Mouse (Mus musculus): ENCODE results near the gene Sned1.

The Sned1 gene

GRCm38 (mm10) chr1:93223972-93224371 is 11.7 kb upstream of the Sned1 start:
- POLR2A ChIA-PET = interaction anchor here in 3 of 4 experiments (0.5 to 1.2 kb wide), 7 partner anchors 9 to 569 kb away, joined by 3 to 5 read pairs (median 3); no protein-coding TSS in a partner anchor
- CTCF ChIA-PET = interaction anchor here (0.5 to 1.2 kb wide), 16 partner anchors 9 to 547 kb away, joined by 3 to 9 read pairs (median 3); partner anchors contain the start of genes Sned1 (in 2 of the 4) and Crocc2 (in 1 of the 4)

- ChIA-PET CTCF (no interaction called here), POLR2A (no interaction called here)
These were observed 10.4 kb upstream of the Sned1 start for GRCm38 (mm10) chr1:93225226-93225625.

GRCm38 (mm10) chr1:93225731-93226520 is 9.7 kb upstream of the Sned1 start:
- CTCF ChIA-PET = no interaction called here
- POLR2A ChIA-PET = interaction anchor here in 2 of 4 experiments (0.6 to 2.5 kb wide), 5 partner anchors 8 to 111 kb away, joined by 3 to 23 read pairs (median 3); partner anchors contain the start of gene Sned1 (in 1 of the 2)

GRCm38 (mm10) chr1:93227303-93227975 is 8.2 kb upstream of the Sned1 start:
- ChIA-PET CTCF (interaction anchor here in 2 of 4 experiments (0.5 to 1.6 kb wide), 4 partner anchors 9 to 519 kb away, joined by 3 to 7 read pairs (median 5); no protein-coding TSS in a partner anchor), POLR2A (interaction anchor here (0.6 to 2.5 kb wide), 17 partner anchors 9 to 1872 kb away, joined by 3 to 23 read pairs (median 4); partner anchors contain the start of genes Sned1 (in 2 of the 4), Farp2 (in 1 of the 4), Pask (in 1 of the 4) and Ppp1r7 (in 1 of the 4))

- ChIA-PET POLR2A (interaction anchor here (0.6 to 2.5 kb wide), 16 partner anchors 8 to 1873 kb away, joined by 3 to 23 read pairs (median 4); partner anchors contain the start of genes Sned1 (in 2 of the 4), Farp2 (in 1 of the 4), Pask (in 1 of the 4) and Ppp1r7 (in 1 of the 4)), CTCF (interaction anchor here in 1 of 4 experiments (0.5 to 1.6 kb wide), 4 partner anchors 9 to 292 kb away, joined by 4 to 7 read pairs (median 6); no protein-coding TSS in a partner anchor)
These were observed 7.7 kb upstream of the Sned1 start for GRCm38 (mm10) chr1:93227976-93228365.

GRCm38 (mm10) chr1:93229221-93229620 is 6.4 kb upstream of the Sned1 start:
- CTCF ChIA-PET = interaction anchor here in 1 of 4 experiments (1.5 kb wide), 1 partner anchor 9 kb away, joined by 5 read pairs; no protein-coding TSS in a partner anchor
- POLR2A ChIA-PET = no interaction called here

GRCm38 (mm10) chr1:93229626-93230025 is 6.0 kb upstream of the Sned1 start:
- POLR2A ChIA-PET = no interaction called here
- CTCF ChIA-PET = interaction anchor here in 1 of 4 experiments (0.6 to 1.5 kb wide), 2 partner anchors 9 to 100 kb away, joined by 3 to 5 read pairs; no protein-coding TSS in a partner anchor

- CTCF ChIA-PET = interaction anchor here in 3 of 4 experiments (1.0 to 1.9 kb wide), 4 partner anchors 9 to 108 kb away, joined by 3 to 10 read pairs (median 4); no protein-coding TSS in a partner anchor
- POLR2A ChIA-PET = interaction anchor here in 3 of 4 experiments (1.1 to 2.9 kb wide), 10 partner anchors 8 to 275 kb away, joined by 3 to 23 read pairs (median 7); partner anchors contain the start of genes Farp2 (in 1 of the 3) and Mterf4 (in 1 of the 3)
These were observed 894 bp downstream of the Sned1 start for GRCm38 (mm10) chr1:93236545-93236924.

- ChIA-PET POLR2A (interaction anchor here in 3 of 4 experiments (0.8 to 2.9 kb wide), 5 partner anchors 10 to 62 kb away, joined by 3 to 23 read pairs (median 3); no protein-coding TSS in a partner anchor), CTCF (interaction anchor here in 3 of 4 experiments (0.6 to 1.8 kb wide), 18 partner anchors 9 to 518 kb away, joined by 3 to 7 read pairs (median 4); partner anchors contain the start of gene Dusp28 (in 1 of the 3))
These were observed 2.0 kb downstream of the Sned1 start for GRCm38 (mm10) chr1:93237676-93238075.

- CTCF ChIA-PET = interaction anchor here (0.6 to 1.8 kb wide), 21 partner anchors 9 to 518 kb away, joined by 3 to 7 read pairs (median 4); partner anchors contain the start of gene Dusp28 (in 1 of the 4)
- POLR2A ChIA-PET = interaction anchor here in 3 of 4 experiments (0.8 to 1.5 kb wide), 6 partner anchors 10 to 105 kb away, joined by 3 read pairs; partner anchors contain the start of gene Pask (in 1 of the 3)
These were observed 2.6 kb downstream of the Sned1 start for GRCm38 (mm10) chr1:93238201-93238600.

GRCm38 (mm10) chr1:93245936-93246335 is 10.3 kb downstream of the Sned1 start:
- ChIA-PET CTCF (no interaction called here), POLR2A (interaction anchor here in 1 of 4 experiments (2.9 kb wide), 1 partner anchor 10 kb away, joined by 9 read pairs; the partner anchor contains the start of gene Sned1)

GRCm38 (mm10) chr1:93252586-93252985 is 16.9 kb downstream of the Sned1 start:
- ChIA-PET POLR2A (interaction anchor here in 1 of 4 experiments (0.7 kb wide), 1 partner anchor 179 kb away, joined by 3 read pairs; no protein-coding TSS in a partner anchor), CTCF (interaction anchor here in 2 of 4 experiments (0.6 to 0.9 kb wide), 3 partner anchors 46 to 254 kb away, joined by 3 to 4 read pairs (median 3); no protein-coding TSS in a partner anchor)

GRCm38 (mm10) chr1:93255761-93256160 is 20.1 kb downstream of the Sned1 start:
- ChIA-PET CTCF (no interaction called here), POLR2A (no interaction called here)

- ChIA-PET CTCF (interaction anchor here in 1 of 4 experiments (0.6 kb wide), 1 partner anchor 192 kb away, joined by 4 read pairs; no protein-coding TSS in a partner anchor), POLR2A (interaction anchor here in 1 of 4 experiments (0.5 kb wide), 1 partner anchor 41 kb away, joined by 4 read pairs; no protein-coding TSS in a partner anchor)
These were observed 21.9 kb downstream of the Sned1 start for GRCm38 (mm10) chr1:93257560-93257959.

- CTCF ChIA-PET = no interaction called here
- POLR2A ChIA-PET = interaction anchor here in 1 of 4 experiments (1.0 kb wide), 1 partner anchor 29 kb away, joined by 3 read pairs; no protein-coding TSS in a partner anchor
These were observed 31.6 kb downstream of the Sned1 start for GRCm38 (mm10) chr1:93267207-93267606.

GRCm38 (mm10) chr1:93268246-93268645 is 32.6 kb downstream of the Sned1 start:
- POLR2A ChIA-PET = no interaction called here
- CTCF ChIA-PET = no interaction called here

- ChIA-PET POLR2A (interaction anchor here in 3 of 4 experiments (0.6 to 2.1 kb wide), 5 partner anchors 35 to 559 kb away, joined by 3 to 10 read pairs (median 4); partner anchors contain the start of gene Sned1 (in 1 of the 3)), CTCF (interaction anchor here in 1 of 4 experiments (0.7 to 0.8 kb wide), 2 partner anchors 54 to 776 kb away, joined by 3 to 6 read pairs; no protein-coding TSS in a partner anchor)
These were observed 35.0 kb downstream of the Sned1 start for GRCm38 (mm10) chr1:93270516-93271240.

All from embryonic stem cell, embryonic (primary cell).